Mouse (Mus musculus) hindbrain, embryonic 14.5 days (tissue): ENCODE measurements around the gene Tmem251. TPM values are rescaled to one million over a fixed set of nuclear protein-coding genes. Genes with fewer than 3 reads are reported as not detected.

ENCODE experiments used
- ATAC-seq: fragments of 200-750 bp; cut with Nextera tagmentation; 2 replicates; pipeline ENCODE4 v1.8.0; 2017; ENCODE audit warnings: moderate number of reproducible peaks, mild to moderate bottlenecking, moderate TSS enrichment, moderate library complexity; ENCODE audit not compliant: low FRiP score
- DNase-seq: peaks from one replicate; pipeline ENCODE4 v3.0.0-alpha.2; 2015; ENCODE audit warnings: low spot score
- H3K27ac ChIP-seq: fragments of 300-500 bp; sonication (generic); 2 replicates; pipeline ENCODE4 v1.5.1; 2014; ENCODE audit warnings: mild to moderate bottlenecking, moderate library complexity
- H3K27me3 ChIP-seq: fragments of 300-500 bp; sonication (generic); 2 replicates; pipeline ENCODE4 v1.6.1; 2014; ENCODE audit warnings: mild to moderate bottlenecking, low read length, mixed read lengths; ENCODE audit not compliant: control insufficient read depth, insufficient read depth
- H3K36me3 ChIP-seq: fragments of 300-500 bp; sonication (generic); replicated peaks from 2 replicates; pipeline ENCODE4 v1.6.1; 2014; ENCODE audit not compliant: control insufficient read depth, insufficient read depth
- H3K4me1 ChIP-seq: fragments of 300-500 bp; sonication (generic); replicated peaks from 2 replicates; pipeline ENCODE4 v1.6.1; 2014; ENCODE audit warnings: antibody characterized with exemption, low read length, mixed read lengths; ENCODE audit not compliant: control insufficient read depth, insufficient read depth
- H3K4me2 ChIP-seq: fragments of 300-500 bp; sonication (generic); replicated peaks from 2 replicates; pipeline ENCODE4 v1.6.1; 2014; ENCODE audit warnings: mild to moderate bottlenecking, moderate library complexity
- H3K4me3 ChIP-seq: fragments of 300-500 bp; sonication (generic); replicated peaks from 2 replicates; pipeline ENCODE4 v1.5.1; 2014; ENCODE audit warnings: mild to moderate bottlenecking, low read length
- H3K9ac ChIP-seq: fragments of 300-500 bp; sonication (generic); 2 replicates; pipeline ENCODE4 v1.6.1; 2014
- H3K9me3 ChIP-seq: fragments of 300-500 bp; sonication (generic); 2 replicates; pipeline ENCODE4 v1.6.1; 2016; ENCODE audit warnings: low read length; ENCODE audit not compliant: control insufficient read depth
- WGBS: fragments of 180-500 bp; shearing (Covaris S2); extraction: QIAGEN DNeasy Blood & Tissue Kit; methylation state at CpG from one replicate; pipeline ENCODE4 v1.1.7; 2014; 5-methylcytosine and 5-hydroxymethylcytosine counted together
- polyA plus RNA-seq: library from polyadenylated mRNA; unstranded; fragments of >200 nt; fragmentation: Nextera tagmentation; extraction: Ambion mirVana; gene quantifications from 2 replicates; pipeline ENCODE4 v1.2.1, GENCODE M21; 2014

The Tmem251 gene
- polyA plus RNA-seq, 1 experiment from 2014 or later: 11.9 TPM

DNA sequence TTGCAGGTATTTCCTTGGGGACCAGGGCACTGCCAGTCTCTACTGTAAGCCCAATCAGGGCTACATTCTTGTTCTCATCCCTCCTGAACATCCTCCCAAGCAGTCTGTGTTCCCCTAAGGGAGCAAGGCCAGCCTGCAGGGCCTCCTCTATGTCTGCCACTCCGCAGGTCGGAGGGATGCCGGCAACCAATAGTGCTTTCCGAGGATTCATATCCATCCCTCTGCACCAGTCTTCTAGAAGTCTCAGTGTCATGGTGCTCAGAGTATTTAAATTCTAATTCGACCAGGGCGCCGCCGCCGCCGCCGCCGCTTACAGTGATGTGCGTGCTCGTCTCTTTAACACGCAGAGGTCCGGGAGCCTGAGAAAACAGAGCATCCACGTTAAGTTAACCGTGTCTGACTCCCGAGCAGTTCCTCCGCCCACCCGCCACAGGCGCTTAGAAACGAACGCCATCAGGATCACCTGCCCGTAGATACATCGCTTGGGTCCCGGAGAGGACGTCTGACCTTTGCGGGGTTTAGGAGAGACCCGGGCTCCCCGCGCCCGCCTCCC lies 450 bp upstream of the Tmem251 start:
- Histone ChIP-seq H3K4me1 (peaks cover 22% of the 10 kb centered on the region), H3K9me3 (no peaks in the 10 kb centered on the region), H3K36me3 (peaks cover 11% of the 10 kb centered on the region), H3K27ac (peak overlapping the region; percentile 92), H3K9ac (peak overlapping the region; percentile 85), H3K4me3 (peak overlapping the region; percentile 92), H3K4me2 (peak overlapping the region; percentile 86), H3K27me3 (no peaks in the 10 kb centered on the region)
- DNase-seq (no peak), ATAC-seq (peak; percentile 80)
- WGBS: under 1% methylated on average over 33 of the region's 33 CpGs

DNA sequence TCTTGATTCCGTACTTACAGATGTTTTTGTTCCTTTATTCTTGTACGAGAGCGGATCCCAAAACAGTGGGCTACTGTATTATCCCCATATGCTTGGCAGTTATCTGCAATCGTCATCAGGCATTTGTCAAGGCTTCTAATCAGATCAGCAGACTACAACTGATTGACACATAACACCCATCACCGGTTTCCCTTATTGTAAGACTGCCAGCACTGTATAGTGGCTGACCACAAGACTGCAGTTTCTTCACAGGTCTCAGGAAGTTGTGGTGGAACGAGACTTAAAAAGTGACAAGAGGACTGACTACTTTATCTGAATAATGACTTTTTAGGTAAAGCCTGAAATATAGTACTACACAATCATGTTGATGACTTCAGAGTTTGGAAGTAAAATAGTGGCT lies 1.3 kb downstream of the Tmem251 start:
- Histone ChIP-seq H3K9me3 (no peaks in the 10 kb centered on the region), H3K27me3 (no peaks in the 10 kb centered on the region), H3K27ac (no peak overlapping the region), H3K9ac (peak overlapping the region; percentile 13; the same call in 1 of the 2 replicates), H3K4me1 (peaks cover 22% of the 10 kb centered on the region), H3K4me2 (peak overlapping the region; percentile 86), H3K36me3 (peaks cover 23% of the 10 kb centered on the region), H3K4me3 (no peak overlapping the region; the same call in 1 of the 2 replicates)
- 63% methylated on average over 6 of the region's 6 CpGs for WGBS
- DNase-seq (no peak), ATAC-seq (no peak)

DNA sequence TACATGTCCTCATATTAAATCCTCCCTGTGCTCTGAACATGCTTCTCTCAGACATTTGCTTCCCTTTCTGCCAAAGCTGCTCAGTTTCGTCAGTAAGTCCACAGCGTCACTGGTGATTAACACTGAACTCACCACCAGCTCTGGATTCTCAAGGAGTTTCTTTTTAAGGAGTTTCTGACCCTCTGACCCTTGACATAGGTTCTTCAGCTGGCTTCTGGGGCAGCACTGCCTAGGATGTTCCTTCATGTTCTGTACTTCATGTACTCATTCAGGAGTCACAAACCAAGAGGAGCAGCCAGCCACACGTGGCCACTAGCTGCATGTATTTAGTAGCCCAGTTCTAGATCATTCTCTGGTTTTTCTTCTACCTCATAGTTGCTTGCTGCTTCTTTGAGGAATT lies 4.7 kb downstream of the Tmem251 start:
- Histone ChIP-seq H3K9me3 (no peaks in the 10 kb centered on the region), H3K27me3 (no peaks in the 10 kb centered on the region), H3K27ac (no peak overlapping the region), H3K4me3 (no peak overlapping the region), H3K4me1 (peaks cover 11% of the 10 kb centered on the region), H3K9ac (no peak overlapping the region), H3K4me2 (no peak overlapping the region), H3K36me3 (peaks cover 16% of the 10 kb centered on the region)
- DNase-seq (no peak), ATAC-seq (no peak)
- 90% methylated on average over 3 of the region's 3 CpGs for WGBS

DNA sequence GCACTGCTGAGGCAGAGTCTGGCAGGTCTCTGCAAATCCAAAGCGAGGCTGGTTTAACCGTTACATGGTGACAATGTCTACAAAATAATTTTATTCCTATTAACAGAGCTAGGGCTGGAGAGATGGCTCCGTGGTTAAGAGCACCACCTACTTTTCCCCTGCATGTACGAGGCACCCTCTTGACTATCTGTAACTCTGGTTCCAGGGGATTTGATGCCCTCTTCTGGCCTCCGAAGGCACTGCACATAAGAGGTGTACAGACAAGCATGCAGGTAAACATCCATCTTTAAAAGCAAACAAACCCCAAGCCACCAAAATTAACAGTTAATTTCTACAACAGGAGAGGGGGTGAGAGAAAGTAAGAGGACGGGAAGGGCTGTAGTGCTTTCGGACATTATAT lies 12.7 kb downstream of the Tmem251 start:
- Histone ChIP-seq H3K4me3 (peak overlapping the region; percentile 79), H3K27ac (no peak overlapping the region), H3K27me3 (no peaks in the 10 kb centered on the region), H3K9me3 (no peaks in the 10 kb centered on the region), H3K4me1 (peaks cover 19% of the 10 kb centered on the region), H3K9ac (peak overlapping the region; percentile 74; the same call in 1 of the 2 replicates), H3K36me3 (peaks cover 5% of the 10 kb centered on the region; the same call in 1 of the 2 replicates), H3K4me2 (peak overlapping the region; percentile 65)
- WGBS: 89% methylated on average over 7 of the region's 7 CpGs
- DNase-seq (no peak), ATAC-seq (no peak)

DNA sequence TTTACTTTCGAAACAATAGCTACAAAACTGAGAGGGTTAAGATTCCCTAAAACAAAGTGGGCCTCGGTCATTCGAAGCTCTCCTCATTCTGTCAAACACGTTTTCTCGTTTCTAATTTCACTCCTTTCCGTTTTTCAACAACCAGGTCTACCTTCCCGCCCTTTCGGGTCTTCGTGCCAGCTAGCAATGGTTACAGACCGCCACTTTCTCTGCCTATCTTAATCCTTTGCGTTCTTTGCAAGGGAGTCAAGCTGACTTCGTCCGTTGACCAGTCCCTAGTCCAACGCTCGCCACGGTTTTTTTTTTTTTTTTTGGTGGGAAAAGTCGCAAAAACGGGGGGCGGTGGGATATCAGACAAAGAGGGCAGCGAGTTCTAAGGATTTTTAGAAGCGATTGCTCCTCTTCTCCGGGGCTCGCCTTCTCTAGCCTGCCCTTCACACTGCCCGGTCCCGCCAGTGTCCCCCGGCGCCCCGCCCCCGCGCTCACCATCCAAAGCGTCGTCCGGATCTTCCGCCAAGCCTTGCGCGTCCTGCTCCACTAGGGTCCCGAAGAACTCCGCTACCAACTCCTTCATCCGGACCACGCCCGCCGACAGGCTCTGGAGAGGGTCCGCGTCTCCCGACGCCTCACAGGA lies 13.6 kb downstream of the Tmem251 start:
- peak overlapping the region; percentile 74 for H3K9ac ChIP-seq
- H3K36me3 ChIP-seq: peaks cover 5% of the 10 kb centered on the region

DNA sequence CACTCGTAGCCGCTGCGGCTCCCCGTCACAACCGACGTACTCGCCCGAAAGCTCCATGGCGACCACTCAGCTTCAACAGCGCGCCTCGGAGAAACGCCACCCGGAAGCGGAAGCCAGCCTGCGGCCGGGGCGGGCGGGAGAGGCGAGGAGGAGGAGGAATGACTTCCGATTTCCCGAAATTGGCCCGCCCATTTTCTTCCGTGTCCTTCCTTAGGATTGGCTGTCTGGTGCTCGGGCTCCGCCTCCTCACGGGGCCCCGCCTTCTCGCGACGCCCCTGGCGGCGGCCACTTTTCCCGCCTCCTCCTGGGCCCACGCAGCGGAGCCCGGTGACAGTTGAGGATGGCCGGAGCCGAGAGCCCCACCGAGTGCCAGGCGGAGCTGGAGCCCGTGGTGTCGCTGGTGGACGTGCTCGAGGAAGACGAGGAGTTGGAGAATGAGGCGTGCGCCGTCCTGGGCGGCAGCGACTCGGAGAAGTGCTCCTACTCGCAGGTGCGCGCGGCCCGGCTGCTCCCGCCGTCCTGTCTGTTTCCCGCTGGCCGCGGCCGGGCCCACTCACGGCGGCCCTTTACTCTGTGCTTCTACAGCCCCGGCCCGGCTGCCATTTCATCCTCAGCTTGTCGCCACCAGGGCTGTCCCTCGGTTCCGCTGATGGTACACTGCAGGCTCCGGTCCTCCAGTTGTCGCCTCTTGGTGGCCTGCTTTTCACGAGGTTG lies 14.3 kb downstream of the Tmem251 start, which contains the start of the genes Gm28051, Gon7 and Ubr7:
Gene Gm28051 (minus strand): TSS at position 77 of the 714 bp plus-strand sequence.
Gene Gon7 (minus strand): TSS at position 115 of the 714 bp plus-strand sequence.
Gene Ubr7 (plus strand): TSS at position 279 of the 714 bp plus-strand sequence.
- H3K4me3 ChIP-seq: peak within 1 kb of the TSS; percentile 79
- H3K9me3 ChIP-seq: no peaks in the 10 kb centered on the region
- H3K4me1 ChIP-seq: peaks cover 19% of the 10 kb centered on the region
- peak within 1 kb of the TSS; percentile 65 for H3K4me2 ChIP-seq
- peak within 1 kb of the TSS; percentile 74 for H3K9ac ChIP-seq
- H3K27me3 ChIP-seq: no peaks in the 10 kb centered on the region
- DNase-seq: peak; percentile 97
- H3K36me3 ChIP-seq: peaks cover 12% of the 10 kb centered on the region
- H3K27ac ChIP-seq: peak within 1 kb of the TSS; percentile 90
- WGBS: under 1% methylated on average over 73 of the region's 73 CpGs
- peak; percentile 98 for ATAC-seq

More for the DNA sequence above, 13.6 kb downstream of the Tmem251 start:
- Histone ChIP-seq H3K4me1 (peaks cover 19% of the 10 kb centered on the region), H3K27me3 (no peaks in the 10 kb centered on the region), H3K4me2 (peak overlapping the region; percentile 65), H3K9me3 (no peaks in the 10 kb centered on the region), H3K4me3 (peak overlapping the region; percentile 79), H3K27ac (peak overlapping the region; percentile 90)
- DNase-seq (no peak), ATAC-seq (no peak; the same call in 1 of the 2 replicates)
- 1% methylated on average over 46 of the region's 46 CpGs for WGBS

DNA sequence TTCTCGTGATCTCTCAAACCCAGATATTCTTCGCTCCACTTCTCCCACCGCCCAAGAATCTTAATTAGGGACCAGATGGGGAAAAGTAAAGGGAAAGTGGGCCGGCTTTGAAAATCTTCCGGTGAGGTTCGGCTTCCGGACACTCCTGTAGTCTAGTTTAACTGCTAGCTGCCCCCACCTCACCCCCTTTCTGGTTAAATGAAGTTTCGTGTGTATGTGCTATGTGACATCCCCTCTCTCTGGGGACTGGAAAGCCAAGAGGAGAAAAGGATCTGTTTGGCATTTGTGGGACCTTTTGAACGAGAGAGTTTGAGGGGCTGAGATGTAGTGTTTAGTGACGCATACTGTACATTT lies 14.8 kb downstream of the Tmem251 start, which contains the start of gene Gm20604:
Gene Gm20604 (minus strand): TSS at position 270 of the 354 bp plus-strand sequence.
- WGBS: under 1% methylated on average over 10 of the region's 10 CpGs
- Histone ChIP-seq H3K4me2 (peak within 1 kb of the TSS; percentile 65), H3K4me3 (peak within 1 kb of the TSS; percentile 79), H3K27ac (peak within 1 kb of the TSS; percentile 90), H3K9me3 (no peaks in the 10 kb centered on the region), H3K4me1 (peaks cover 19% of the 10 kb centered on the region), H3K27me3 (no peaks in the 10 kb centered on the region), H3K36me3 (peaks cover 13% of the 10 kb centered on the region), H3K9ac (peak within 1 kb of the TSS; percentile 74)
- no peak for DNase-seq
- no peak for ATAC-seq

DNA sequence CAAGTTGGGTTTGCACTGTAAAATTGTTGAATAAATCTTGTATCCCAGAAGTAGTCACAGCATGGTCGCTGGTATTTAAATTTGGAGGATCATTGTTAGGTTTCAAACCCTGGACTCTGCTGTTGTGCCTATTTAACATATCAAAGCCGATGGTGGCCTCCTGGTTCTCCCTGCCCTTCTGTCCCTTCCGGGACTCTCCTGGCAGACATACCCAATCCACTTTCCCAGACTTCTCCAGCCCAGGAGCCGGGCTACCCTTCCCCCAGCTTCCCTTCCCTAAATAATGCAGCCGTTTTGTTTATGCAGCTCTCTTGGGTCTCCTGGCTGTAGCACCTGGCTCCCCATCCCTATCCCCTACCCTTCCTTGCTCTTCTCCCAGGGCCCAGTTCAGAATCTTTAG lies 15.4 kb downstream of the Tmem251 start:
- Histone ChIP-seq H3K4me3 (peak overlapping the region; percentile 79), H3K9me3 (no peaks in the 10 kb centered on the region), H3K9ac (peak overlapping the region; percentile 73), H3K27ac (no peak overlapping the region), H3K27me3 (no peaks in the 10 kb centered on the region), H3K4me1 (peaks cover 19% of the 10 kb centered on the region), H3K36me3 (peaks cover 18% of the 10 kb centered on the region), H3K4me2 (peak overlapping the region; percentile 65)
- ATAC-seq (no peak), DNase-seq (no peak)
- WGBS: 1% methylated on average over 5 of the region's 5 CpGs

DNA sequence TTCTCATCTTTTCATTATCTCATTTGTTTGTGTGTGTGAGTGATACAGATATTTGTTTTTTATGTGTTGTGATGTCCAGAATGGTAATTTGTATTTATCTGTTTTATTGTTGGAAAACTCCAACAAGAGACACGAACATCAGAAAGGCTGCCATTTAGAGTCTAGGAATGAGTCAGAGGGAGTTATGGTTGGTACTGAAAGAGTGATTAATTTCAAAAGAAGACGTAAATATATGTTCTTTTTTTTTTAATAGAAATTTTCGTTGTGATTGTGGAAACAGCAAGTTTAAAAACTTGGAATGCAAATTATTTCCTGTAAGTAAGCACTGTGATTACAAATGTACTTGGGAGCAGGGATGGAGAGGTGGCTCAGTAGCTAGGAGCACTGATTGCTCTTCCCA lies 18.1 kb downstream of the Tmem251 start:
- Histone ChIP-seq H3K4me1 (peaks cover 15% of the 10 kb centered on the region), H3K9me3 (no peaks in the 10 kb centered on the region), H3K4me2 (no peak overlapping the region), H3K36me3 (peaks cover 36% of the 10 kb centered on the region), H3K4me3 (no peak overlapping the region), H3K27me3 (no peaks in the 10 kb centered on the region), H3K27ac (no peak overlapping the region), H3K9ac (no peak overlapping the region)
- ATAC-seq: no peak
- DNase-seq: no peak
- 91% methylated on average over 3 of the region's 3 CpGs for WGBS
